24 mouse cellular contexts compared by ENCODE assay signal in the genomic region with DNA sequence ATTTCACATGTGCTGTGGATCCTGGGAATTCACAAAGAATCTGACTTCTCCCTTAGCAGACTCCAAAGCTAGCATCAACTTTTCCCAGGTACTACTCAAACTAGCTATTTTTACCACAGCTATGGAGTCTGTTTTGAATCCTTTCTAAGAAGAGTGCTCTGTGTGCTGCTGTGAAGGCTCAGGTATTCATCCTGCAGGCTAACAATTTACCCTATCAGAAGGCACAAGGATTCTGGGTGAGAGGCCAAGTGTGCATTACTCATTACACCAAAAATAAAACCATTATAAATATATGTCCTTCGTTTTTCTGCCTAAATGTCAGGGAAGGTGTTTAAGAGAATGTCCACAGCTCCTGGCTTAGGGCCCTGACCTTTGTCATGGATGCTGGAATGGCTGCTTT.
A peak's percentile ranks its signal among the peaks of the same experiment; 100 is the strongest.
DNase-seq lines count a peak whose midpoint lies in the region; ATAC-seq and TF ChIP-seq lines count a peak whose summit lies in the region.
"Had no signal": no experiment of that assay in that cellular context is flagged by ENCODE, and none has a peak within 500 bp of the region (broad histone marks: within the 10 kb centered on the region; RNA-seq: fewer than 3 reads in every experiment).

No protein-coding gene starts in this region.

- intact Hi-C loops in heart, adult 2 months (cut with DNase I): no loop called here
- intact Hi-C loops in heart, postnatal 14 days (cut with DNase I): no loop called here

- no peak overlapping the region for H3K27ac ChIP-seq in heart, embryonic 11.5 days (ENCODE audit: low read depth, low read length)
- peak overlapping the region; percentile 31; the same call in 1 of the 2 replicates for H3K27ac ChIP-seq in heart, embryonic 15.5 days
- no peak overlapping the region for H3K27ac ChIP-seq in heart, adult 2 months
- peak overlapping the region; percentile 44; the same call in 1 of the 2 replicates for H3K27ac ChIP-seq in heart, postnatal 0 days (ENCODE audit: low read depth)
- H3K27ac ChIP-seq in heart, embryonic 12.5 days (ENCODE audit: poor library complexity, severe bottlenecking): no peak overlapping the region
- H3K27ac ChIP-seq: embryonic facial prominence, embryonic 13.5 days; embryonic facial prominence, embryonic 15.5 days; forebrain, embryonic 10.5 days; forebrain, embryonic 12.5 days had no signal

- no peak for TF ChIP-seq POLR2A in heart, adult 2 months (IDR thresholded peaks at IDR 0.05; ENCODE audit: insufficient read depth, low read depth, low read length)

- no peaks in the 10 kb centered on the region for H3K79me2 ChIP-seq in heart, adult 2 months (replicated peaks; ENCODE audit: control insufficient read depth, insufficient read depth, low read length)

- H3K4me3 ChIP-seq in heart, embryonic 11.5 days (ENCODE audit: low read depth, low read length): no peak overlapping the region
- no peak overlapping the region for H3K4me3 ChIP-seq in heart, embryonic 15.5 days
- H3K4me3 ChIP-seq in heart, adult 2 months: no peak overlapping the region
- H3K4me3 ChIP-seq in heart, postnatal 0 days (ENCODE audit: low read depth, low read length): no peak overlapping the region
- H3K4me3 ChIP-seq in heart, embryonic 12.5 days: no peak overlapping the region
- H3K4me3 ChIP-seq: embryonic facial prominence, embryonic 13.5 days; embryonic facial prominence, embryonic 15.5 days; erythroblast, embryonic 14.5 days; forebrain, embryonic 10.5 days; forebrain, embryonic 12.5 days had no signal

- no peak overlapping the region for H3K9ac ChIP-seq in heart, embryonic 11.5 days (ENCODE audit: low read depth, low read length)
- H3K9ac ChIP-seq in heart, embryonic 15.5 days: no peak overlapping the region
- H3K9ac ChIP-seq in heart, adult 2 months (ENCODE audit: low read depth, low read length): no peak overlapping the region
- H3K9ac ChIP-seq in heart, postnatal 0 days (replicated peaks; ENCODE audit: low read depth, low read length): no peak overlapping the region
- no peak overlapping the region for H3K9ac ChIP-seq in heart, embryonic 12.5 days
- H3K9ac ChIP-seq: embryonic facial prominence, embryonic 13.5 days; embryonic facial prominence, embryonic 15.5 days; forebrain, embryonic 12.5 days had no signal

- DNase-seq in heart, adult 8-10 months (ENCODE audit: low spot score): peak; percentile 1
- no peak for DNase-seq in heart, adult 2 months
- DNase-seq in heart, postnatal 0 days (ENCODE audit: low spot score): peak; percentile 50
- no peak for DNase-seq in heart, postnatal 14 days
- peak; percentile 8 for DNase-seq in heart, postnatal 4 days
- DNase-seq: adrenal gland, adult 2 months; adrenal gland, postnatal 10 days; adrenal gland, postnatal 25 days; cerebellum, adult 11 months; cerebellum, adult 18-20 months; cerebellum, adult 8-10 months; cerebellum, adult 9-11 months; cerebellum, postnatal 14 days; cerebellum, postnatal 36 days; embryo, embryonic 11 days had no signal

- no peak for ATAC-seq in heart, embryonic 11.5 days (replicated peaks; ENCODE audit: insufficient number of reproducible peaks, low FRiP score, low TSS enrichment)
- peak; percentile 53; the same call in 1 of the 2 replicates for ATAC-seq in heart, embryonic 15.5 days (replicated peaks; ENCODE audit: insufficient number of reproducible peaks, insufficient read depth, low FRiP score, low read depth)
- ATAC-seq in heart, postnatal 0 days (ENCODE audit: insufficient read depth, low read depth): peak; percentile 86
- no peak for ATAC-seq in heart, embryonic 12.5 days (ENCODE audit: insufficient number of reproducible peaks, low FRiP score)
- ATAC-seq: forebrain, embryonic 14.5 days had no signal

- no peaks in the 10 kb centered on the region for H3K4me1 ChIP-seq in heart, embryonic 11.5 days (ENCODE audit: control insufficient read depth, insufficient read depth, low read length)
- H3K4me1 ChIP-seq in heart, embryonic 15.5 days (replicated peaks): peaks cover 4% of the 10 kb centered on the region; the same call in 1 of the 2 replicates
- H3K4me1 ChIP-seq in heart, adult 2 months (ENCODE audit: control insufficient read depth, insufficient read depth, low read length): no peaks in the 10 kb centered on the region
- 0 out of 2 replicates have a peak, but pooled peaks cover 3% of the 10 kb centered on the region for H3K4me1 ChIP-seq in heart, postnatal 0 days (ENCODE audit: control insufficient read depth, insufficient read depth)
- H3K4me1 ChIP-seq in heart, embryonic 12.5 days (replicated peaks): peaks cover 9% of the 10 kb centered on the region; the same call in 1 of the 2 replicates
- H3K4me1 ChIP-seq: embryonic facial prominence, embryonic 13.5 days; embryonic facial prominence, embryonic 15.5 days; forebrain, embryonic 10.5 days; forebrain, embryonic 12.5 days had no signal

- WGBS in heart, embryonic 11.5 days (ENCODE audit: insufficient replicate concordance): 24% methylated on average over 1 of the region's 1 CpGs
- 11% methylated on average over 1 of the region's 1 CpGs for WGBS in heart, embryonic 15.5 days
- 8% methylated on average over 1 of the region's 1 CpGs for WGBS in heart, adult 2 months
- WGBS in heart, postnatal 0 days: 11% methylated on average over 1 of the region's 1 CpGs
- 22% methylated on average over 1 of the region's 1 CpGs for WGBS in heart, embryonic 12.5 days

- no peaks in the 10 kb centered on the region for H3K9me3 ChIP-seq in heart, embryonic 11.5 days (replicated peaks; ENCODE audit: control insufficient read depth, low read length)
- no peaks in the 10 kb centered on the region for H3K9me3 ChIP-seq in heart, embryonic 15.5 days (replicated peaks)
- H3K9me3 ChIP-seq in heart, postnatal 0 days (replicated peaks; ENCODE audit: control insufficient read depth, low read length): no peaks in the 10 kb centered on the region
- no peaks in the 10 kb centered on the region for H3K9me3 ChIP-seq in heart, embryonic 12.5 days (replicated peaks)
- H3K9me3 ChIP-seq: embryonic facial prominence, embryonic 13.5 days; embryonic facial prominence, embryonic 15.5 days; forebrain, embryonic 10.5 days; forebrain, embryonic 12.5 days had no signal

- H3K36me3 ChIP-seq in heart, embryonic 11.5 days (ENCODE audit: control insufficient read depth, insufficient read depth, low read length): no peaks in the 10 kb centered on the region
- H3K36me3 ChIP-seq in heart, embryonic 15.5 days: no peaks in the 10 kb centered on the region
- H3K36me3 ChIP-seq in heart, adult 2 months (ENCODE audit: control insufficient read depth, insufficient read depth, low read length): no peaks in the 10 kb centered on the region
- no peaks in the 10 kb centered on the region for H3K36me3 ChIP-seq in heart, postnatal 0 days (replicated peaks; ENCODE audit: control insufficient read depth, insufficient read depth, low read length)
- no peaks in the 10 kb centered on the region for H3K36me3 ChIP-seq in heart, embryonic 12.5 days
- H3K36me3 ChIP-seq: embryonic facial prominence, embryonic 13.5 days; embryonic facial prominence, embryonic 15.5 days; forebrain, embryonic 10.5 days; forebrain, embryonic 12.5 days had no signal

- no peak for TF ChIP-seq CTCF in heart, adult 2 months (IDR thresholded peaks at IDR 0.05)
- no peak for TF ChIP-seq CTCF in heart, postnatal 0 days (IDR thresholded peaks at IDR 0.05; ENCODE audit: low read depth)

- H3K4me2 ChIP-seq in heart, embryonic 11.5 days: no peak overlapping the region
- no peak overlapping the region for H3K4me2 ChIP-seq in heart, embryonic 15.5 days
- no peak overlapping the region for H3K4me2 ChIP-seq in heart, postnatal 0 days (ENCODE audit: low read depth, low read length)
- no peak overlapping the region for H3K4me2 ChIP-seq in heart, embryonic 12.5 days
- H3K4me2 ChIP-seq: embryonic facial prominence, embryonic 13.5 days; embryonic facial prominence, embryonic 15.5 days; forebrain, embryonic 12.5 days had no signal

- no peaks in the 10 kb centered on the region for H3K27me3 ChIP-seq in heart, embryonic 11.5 days (ENCODE audit: control insufficient read depth, insufficient read depth, low read length)
- no peaks in the 10 kb centered on the region for H3K27me3 ChIP-seq in heart, embryonic 15.5 days
- H3K27me3 ChIP-seq in heart, adult 2 months (ENCODE audit: control insufficient read depth, insufficient read depth, low read length): no peaks in the 10 kb centered on the region
- no peaks in the 10 kb centered on the region for H3K27me3 ChIP-seq in heart, postnatal 0 days (ENCODE audit: control insufficient read depth, insufficient read depth, low read length)
- H3K27me3 ChIP-seq in heart, embryonic 12.5 days (replicated peaks): no peaks in the 10 kb centered on the region
- H3K27me3 ChIP-seq: embryonic facial prominence, embryonic 13.5 days; embryonic facial prominence, embryonic 15.5 days; forebrain, embryonic 12.5 days had no signal

- TF ChIP-seq EP300 in heart, adult 2 months (IDR thresholded peaks at IDR 0.05; ENCODE audit: insufficient read depth, low read depth, low read length): no peak
- TF ChIP-seq EP300 in heart, postnatal 0 days (IDR thresholded peaks at IDR 0.05; ENCODE audit: low read depth): no peak

Comparison
In these comparisons a context has a peak if more than half of its experiments do, and no peak if none do; other contexts are left out.
1. DNase-seq: peak in heart, adult 8-10 months (single experiment), heart, postnatal 0 days (single experiment) and heart, postnatal 4 days (single experiment); none in heart, adult 2 months (0 of 2) and heart, postnatal 14 days (0 of 2).
2. ATAC-seq: peak in heart, embryonic 15.5 days (single experiment) and heart, postnatal 0 days (single experiment); none in heart, embryonic 11.5 days (single experiment) and heart, embryonic 12.5 days (single experiment).
3. H3K27ac ChIP-seq: peak in heart, embryonic 15.5 days (single experiment) and heart, postnatal 0 days (single experiment); none in heart, embryonic 11.5 days (single experiment), heart, adult 2 months (single experiment) and heart, embryonic 12.5 days (single experiment).